Mouse (Mus musculus): ENCODE data around the gene Usp34. TPM values are rescaled to one million over a fixed set of nuclear protein-coding genes. Genes with fewer than 3 reads are reported as not detected.
"Not testable (repeated sequence)": the region's sequence is repeated elsewhere in the genome, so short reads cannot be mapped to it uniquely, and the experiment has no call there.

The Usp34 gene
- total and polyA plus RNA-seq, 2 experiments = 3.0 to 29.4 TPM

- WGBS = 94% methylated on average over 2 of the region's 2 CpGs
- Histone ChIP-seq H3K27me3 (ENCODE audit: control insufficient read depth, insufficient read depth, low read length) (no peaks in the 10 kb centered on the region), H3K79me2 (ENCODE audit: control insufficient read depth, insufficient read depth, low read length) (no peaks in the 10 kb centered on the region), H3K27ac (replicated peaks; ENCODE audit: insufficient read depth, low read depth, low read length) (no peak overlapping the region), H3K9ac (ENCODE audit: low read depth, low read length) (no peak overlapping the region), H3K4me1 (ENCODE audit: control insufficient read depth, insufficient read depth, low read length) (no peaks in the 10 kb centered on the region; the same call in 1 of the 2 replicates), H3K4me3 (ENCODE audit: insufficient read depth, low read depth, low read length) (no peak overlapping the region), H3K36me3 (ENCODE audit: control insufficient read depth, insufficient read depth, low read length) (peaks cover 26% of the 10 kb centered on the region)
- no peak for TF ChIP-seq CTCF (IDR thresholded peaks at IDR 0.05; ENCODE audit: low read depth, low read length)
- TF ChIP-seq POLR2A (IDR thresholded peaks at IDR 0.05; ENCODE audit: extremely low read depth, insufficient read depth, low read length) = no peak
- no peak for DNase-seq (ENCODE audit: extremely low read depth, low read depth, low spot score)
Measured at GRCm38 (mm10) chr11:23298301-23298700, 8.4 kb upstream of the Usp34 start.

- TF ChIP-seq POLR2A (IDR thresholded peaks at IDR 0.05; ENCODE audit: extremely low read depth, insufficient read depth, low read length) (no peak), CTCF (IDR thresholded peaks at IDR 0.05; ENCODE audit: low read depth, low read length) (no peak)
- DNase-seq (ENCODE audit: extremely low read depth, low read depth, low spot score) = no peak
- Histone ChIP-seq H3K4me3 (ENCODE audit: insufficient read depth, low read depth, low read length) (no peak overlapping the region), H3K36me3 (ENCODE audit: control insufficient read depth, insufficient read depth, low read length) (peaks cover 17% of the 10 kb centered on the region), H3K4me1 (ENCODE audit: control insufficient read depth, insufficient read depth, low read length) (no peaks in the 10 kb centered on the region; the same call in 1 of the 2 replicates), H3K79me2 (ENCODE audit: control insufficient read depth, insufficient read depth, low read length) (no peaks in the 10 kb centered on the region), H3K27ac (replicated peaks; ENCODE audit: insufficient read depth, low read depth, low read length) (no peak overlapping the region), H3K27me3 (ENCODE audit: control insufficient read depth, insufficient read depth, low read length) (no peaks in the 10 kb centered on the region), H3K9ac (ENCODE audit: low read depth, low read length) (no peak overlapping the region)
- WGBS = 100% methylated on average over 1 of the region's 1 CpGs
Measured at GRCm38 (mm10) chr11:23299910-23300309, 6.8 kb upstream of the Usp34 start.

DNA sequence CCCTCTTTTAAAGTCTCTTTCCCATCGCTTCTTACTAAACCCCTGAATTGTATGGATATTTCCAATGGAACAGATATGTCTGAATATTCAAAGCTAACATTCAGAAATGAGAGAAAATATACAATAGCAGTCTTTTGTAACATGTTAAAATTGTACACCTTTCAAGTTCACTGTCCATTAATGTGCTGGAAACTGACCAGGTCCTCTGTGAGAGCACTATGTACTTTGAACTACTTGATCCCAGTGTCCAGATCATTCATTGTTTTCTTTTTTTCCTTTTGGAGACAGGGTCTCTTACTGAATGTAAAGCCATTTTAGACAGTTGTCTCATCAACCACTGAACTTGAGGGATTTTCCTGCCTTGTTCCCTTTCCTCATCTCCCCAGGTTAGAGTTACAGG lies 3.6 kb upstream of the Usp34 start:
- no peak overlapping the region for H3K27ac ChIP-seq (replicated peaks; ENCODE audit: insufficient read depth, low read depth, low read length)
- peaks cover 6% of the 10 kb centered on the region; the same call in 1 of the 2 replicates for H3K79me2 ChIP-seq (ENCODE audit: control insufficient read depth, insufficient read depth, low read length)
- no peak for TF ChIP-seq CTCF (IDR thresholded peaks at IDR 0.05; ENCODE audit: low read depth, low read length)
- DNase-seq (ENCODE audit: extremely low read depth, low read depth, low spot score) = peak; percentile 63
- H3K9ac ChIP-seq (ENCODE audit: low read depth, low read length) = no peak overlapping the region
- H3K36me3 ChIP-seq (ENCODE audit: control insufficient read depth, insufficient read depth, low read length) = no peaks in the 10 kb centered on the region
- H3K27me3 ChIP-seq (ENCODE audit: control insufficient read depth, insufficient read depth, low read length) = no peaks in the 10 kb centered on the region
- H3K4me3 ChIP-seq (ENCODE audit: insufficient read depth, low read depth, low read length) = no peak overlapping the region
- H3K4me1 ChIP-seq (ENCODE audit: control insufficient read depth, insufficient read depth, low read length) = no peaks in the 10 kb centered on the region; the same call in 1 of the 2 replicates
- WGBS = 80% methylated on average over 1 of the region's 1 CpGs

GRCm38 (mm10) chr11:23305101-23305672 lies 1.5 kb upstream of the Usp34 start:
- not testable (repeated sequence) for DNase-seq (ENCODE audit: extremely low read depth, low read depth, low spot score); H3K9ac ChIP-seq (ENCODE audit: low read depth, low read length); H3K36me3 ChIP-seq (ENCODE audit: control insufficient read depth, insufficient read depth, low read length); H3K4me1 ChIP-seq (ENCODE audit: control insufficient read depth, insufficient read depth, low read length); H3K27me3 ChIP-seq (ENCODE audit: control insufficient read depth, insufficient read depth, low read length)
- Histone ChIP-seq H3K27ac (replicated peaks; ENCODE audit: insufficient read depth, low read depth, low read length) (peak overlapping the region; percentile 92), H3K79me2 (ENCODE audit: control insufficient read depth, insufficient read depth, low read length) (peaks cover 18% of the 10 kb centered on the region; the same call in 1 of the 2 replicates), H3K4me3 (ENCODE audit: insufficient read depth, low read depth, low read length) (peak overlapping the region; percentile 83; the same call in 1 of the 2 replicates)
- WGBS = 39% methylated on average over 10 of the region's 10 CpGs

DNA sequence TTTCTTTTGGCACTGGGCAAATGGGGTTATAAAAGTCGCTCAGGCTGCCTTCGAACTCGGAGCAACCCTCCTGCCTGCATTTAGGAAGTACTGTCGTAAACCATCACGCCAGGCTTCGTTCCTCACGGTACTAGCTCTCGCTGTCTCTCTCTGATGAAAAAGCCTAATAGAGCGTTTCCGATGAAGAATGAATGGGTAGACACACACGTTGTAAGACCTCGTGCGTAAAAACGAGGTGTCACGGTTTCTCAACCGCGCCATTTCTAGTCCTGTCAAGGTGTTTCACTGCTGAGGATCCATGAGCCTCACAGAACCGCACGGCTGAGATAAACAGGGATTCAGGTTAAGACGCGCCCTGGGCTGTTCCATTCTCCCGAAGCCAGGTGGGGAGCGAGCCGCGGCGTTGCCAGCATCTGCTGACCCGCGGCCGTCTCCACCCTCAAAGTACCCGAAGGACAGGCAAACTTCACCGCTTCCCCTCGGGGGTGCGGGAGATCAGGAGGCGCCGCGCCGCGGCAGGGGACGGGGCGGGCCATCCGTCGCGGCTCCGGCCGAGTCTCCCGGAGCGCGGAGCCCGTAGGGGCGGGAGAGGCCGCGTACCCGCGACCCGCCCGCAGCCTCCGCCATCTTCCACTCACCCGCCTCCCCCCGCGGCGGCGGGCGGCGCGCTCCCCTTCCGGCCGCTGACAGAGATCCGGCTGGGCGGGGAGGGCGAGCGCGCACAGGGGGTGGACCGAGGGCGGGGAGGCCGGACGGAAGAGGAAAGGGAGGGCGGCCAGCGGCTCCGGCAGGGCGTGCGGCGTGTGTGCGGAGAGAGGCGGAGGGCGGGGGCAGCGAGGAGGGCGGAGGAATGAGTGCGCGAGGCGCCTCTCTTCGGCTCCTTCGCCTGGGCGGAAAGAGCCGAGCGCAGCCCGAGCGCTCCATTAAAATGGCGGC lies 754 bp upstream of the Usp34 start:
- DNase-seq (ENCODE audit: extremely low read depth, low read depth, low spot score) = peak; percentile 83
- H3K4me3 ChIP-seq (ENCODE audit: insufficient read depth, low read depth, low read length) = peak overlapping the region; percentile 99
- H3K36me3 ChIP-seq (ENCODE audit: control insufficient read depth, insufficient read depth, low read length) = no peaks in the 10 kb centered on the region
- peak; percentile 75 for TF ChIP-seq POLR2A (IDR thresholded peaks at IDR 0.05; ENCODE audit: extremely low read depth, insufficient read depth, low read length)
- TF ChIP-seq CTCF (IDR thresholded peaks at IDR 0.05; ENCODE audit: low read depth, low read length) = no peak
- H3K27ac ChIP-seq (replicated peaks; ENCODE audit: insufficient read depth, low read depth, low read length) = peak overlapping the region; percentile 92
- H3K79me2 ChIP-seq (ENCODE audit: control insufficient read depth, insufficient read depth, low read length) = peaks cover 21% of the 10 kb centered on the region; the same call in 1 of the 2 replicates
- H3K27me3 ChIP-seq (ENCODE audit: control insufficient read depth, insufficient read depth, low read length) = no peaks in the 10 kb centered on the region
- WGBS = under 1% methylated on average over 92 of the region's 98 CpGs
- H3K4me1 ChIP-seq (ENCODE audit: control insufficient read depth, insufficient read depth, low read length) = peaks cover 9% of the 10 kb centered on the region; the same call in 1 of the 2 replicates
- H3K9ac ChIP-seq (ENCODE audit: low read depth, low read length) = peak overlapping the region; percentile 90

GRCm38 (mm10) chr11:23307566-23307920 lies 848 bp downstream of the Usp34 start:
- no peak for DNase-seq (ENCODE audit: extremely low read depth, low read depth, low spot score)
- peaks cover 21% of the 10 kb centered on the region; the same call in 1 of the 2 replicates for H3K79me2 ChIP-seq (ENCODE audit: control insufficient read depth, insufficient read depth, low read length)
- H3K4me3 ChIP-seq (ENCODE audit: insufficient read depth, low read depth, low read length) = peak overlapping the region; percentile 99
- H3K9ac ChIP-seq (ENCODE audit: low read depth, low read length) = peak overlapping the region; percentile 99; the same call in 1 of the 2 replicates
- no peaks in the 10 kb centered on the region for H3K27me3 ChIP-seq (ENCODE audit: control insufficient read depth, insufficient read depth, low read length)
- WGBS = under 1% methylated on average over 6 of the region's 6 CpGs
- no peak for TF ChIP-seq CTCF (IDR thresholded peaks at IDR 0.05; ENCODE audit: low read depth, low read length)
- H3K4me1 ChIP-seq (ENCODE audit: control insufficient read depth, insufficient read depth, low read length) = peaks cover 22% of the 10 kb centered on the region
- H3K27ac ChIP-seq (replicated peaks; ENCODE audit: insufficient read depth, low read depth, low read length) = peak overlapping the region; percentile 85
- no peaks in the 10 kb centered on the region for H3K36me3 ChIP-seq (ENCODE audit: control insufficient read depth, insufficient read depth, low read length)
